Mouse (Mus musculus) duodenum, adult 2 months (tissue): Measurements from ENCODE around the gene Sphkap. TPM values are rescaled to one million over a fixed set of nuclear protein-coding genes. Genes with fewer than 3 reads are reported as not detected.

Experiments
- polyA plus RNA-seq: library from polyadenylated mRNA; depleted of rRNA; stranded (reverse); fragments of >200 nt; gene quantifications from 2 replicates; pipeline ENCODE4 v1.2.3, GENCODE M21; 2012; ENCODE audit warnings: low replicate concordance; rRNA removed

Sphkap gene
- polyA plus RNA-seq: 0.04 and 2.1 TPM in 2 replicates

GRCm38 (mm10) chr1:83408021-83408464 lies at the start of gene Sphkap:
Sphkap (minus strand) TSS chr1:83408200.

Other genes starting within 250 kb of the Sphkap start
- not detected in 2 replicates for gene Daw1, start 248.4 kb downstream of the Sphkap start, polyA plus RNA-seq